Mouse (Mus musculus) heart, adult 8-10 months (tissue): ENCODE data around the gene Dnah10. TPM values are rescaled to one million over a fixed set of nuclear protein-coding genes. Genes with fewer than 3 reads are reported as not detected.
A peak's percentile ranks its signal among the peaks of the same experiment; 100 is the strongest.

Experiments used
- DNase-seq: peaks from one replicate; pipeline ENCODE4 v3.0.0; 2022; ENCODE audit warnings: low spot score
- total RNA-seq, 4 experiments: library from RNA; stranded (reverse); gene quantifications; 2 replicates each; pipeline ENCODE4 v1.2.4; 2022

Dnah10 gene
- total RNA-seq, 4 experiments from 2014 or later, result 0.03 to 0.06 (median 0.05) TPM; not detected in 1

DNA sequence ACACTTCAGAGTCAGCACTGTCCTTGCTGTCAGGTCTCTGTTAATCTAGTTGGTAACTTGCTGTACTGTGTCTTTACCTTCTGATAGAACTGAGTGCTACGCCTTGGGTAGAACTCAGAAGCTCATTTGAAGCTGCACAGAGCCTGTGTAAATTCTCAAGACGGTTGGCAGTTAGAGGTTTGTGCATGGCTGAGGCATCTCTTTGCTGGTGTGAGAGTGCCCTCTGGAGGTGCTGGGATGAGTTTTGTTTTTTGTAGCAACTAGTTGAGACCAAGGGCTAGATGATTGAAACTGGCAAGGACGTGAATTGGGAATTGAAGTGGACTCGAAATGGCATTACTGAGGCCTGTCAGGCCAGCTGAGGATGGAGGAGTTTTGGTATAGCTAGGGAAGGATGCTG, 144.1 kb downstream of the Dnah10 start:
- peak; percentile 46 for DNase-seq

- peak; percentile 42 for DNase-seq
These were observed 147.1 kb downstream of the Dnah10 start for GRCm38 (mm10) chr5:124872033-124872432.

DNA sequence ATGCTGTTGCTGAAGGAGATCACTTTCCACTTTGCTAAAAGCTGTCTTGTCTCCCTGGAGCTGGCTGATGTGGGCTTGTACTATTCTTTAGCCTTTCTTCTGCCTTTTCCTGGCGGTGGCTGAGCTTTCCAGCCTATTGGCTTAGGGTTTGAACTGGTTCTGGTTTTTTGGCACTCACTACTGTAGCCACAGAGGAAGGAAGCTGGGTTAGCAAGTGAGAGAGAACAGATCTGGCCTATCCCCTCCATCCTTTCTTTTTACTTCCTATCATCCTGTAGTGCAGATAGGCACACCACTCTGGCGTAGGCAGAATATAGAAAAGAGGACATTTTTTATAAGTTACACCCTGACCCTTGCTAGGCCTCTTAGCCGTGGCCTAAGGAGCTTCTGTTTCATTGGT, 148.2 kb downstream of the Dnah10 start:
- peak; percentile 25 for DNase-seq

- no peak for DNase-seq
These were observed 149.2 kb downstream of the Dnah10 start for GRCm38 (mm10) chr5:124873890-124874601.

- no peak for DNase-seq
These were observed 154.4 kb downstream of the Dnah10 start for GRCm38 (mm10) chr5:124879251-124879650.

GRCm38 (mm10) chr5:124879801-124880200, 154.9 kb downstream of the Dnah10 start:
- no peak for DNase-seq

DNA sequence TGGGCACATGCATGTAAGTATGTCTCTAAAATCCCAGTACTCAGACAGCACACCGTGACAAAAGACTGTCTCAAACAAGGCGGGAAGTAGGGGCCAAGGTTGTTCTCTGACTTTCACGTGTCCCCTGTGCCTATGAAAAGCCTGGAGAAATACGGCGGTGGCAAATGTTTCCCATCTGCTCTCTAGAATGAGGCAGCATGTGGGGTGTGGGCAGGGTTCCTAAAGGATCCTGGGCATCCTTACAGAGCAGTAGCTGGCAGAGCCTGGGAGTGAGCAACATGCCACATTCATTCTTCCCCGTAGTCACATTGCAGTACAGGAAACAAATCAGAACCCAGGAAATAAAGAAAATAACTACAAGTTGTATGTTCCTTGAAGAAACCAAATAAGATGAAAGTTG, 159.0 kb downstream of the Dnah10 start:
- no peak for DNase-seq

Other genes with a start within 250 kb of the Dnah10 start
- gene Rilpl2, start 246.7 kb upstream of the Dnah10 start, total RNA-seq, result 1 to 10 TPM; 7.0 to 7.8 (median 7.4) TPM
- 10 to 100 TPM; 12.9 to 19.0 (median 14.6) TPM for gene Snrnp35, start 242.0 kb upstream of the Dnah10 start, total RNA-seq
- gene Rilpl1, start 193.7 kb upstream of the Dnah10 start, total RNA-seq, result 100 to 1,000 TPM; 179 to 263 (median 215) TPM
- gene Tmed2, start 184.4 kb upstream of the Dnah10 start, total RNA-seq, result 100 to 1,000 TPM; 164 to 190 (median 179) TPM
- 1 to 10 TPM; 4.2 to 6.6 (median 5.5) TPM for gene Ddx55, start 172.2 kb upstream of the Dnah10 start, total RNA-seq
- gene Eif2b1, start 146.0 kb upstream of the Dnah10 start, total RNA-seq, result 10 to 100 TPM; 22.3 to 29.9 (median 28.5) TPM
- gene Gtf2h3, start 145.9 kb upstream of the Dnah10 start, total RNA-seq, result 10 to 100 TPM; 17.8 to 21.5 (median 20.1) TPM
- 10 to 100 TPM; 50.0 to 64.5 (median 60.5) TPM for gene Atp6v0a2, start 96.5 kb upstream of the Dnah10 start, total RNA-seq
- 1 to 10 TPM; 1.4 to 2.0 (median 1.6) TPM for gene Ccdc92, start 137.3 kb downstream of the Dnah10 start, total RNA-seq
- 10 to 100 TPM; 31.1 to 38.4 (median 35.6) TPM for gene Zfp664, start 137.6 kb downstream of the Dnah10 start, total RNA-seq